Mouse (Mus musculus): ENCODE data around the gene Tsnaxip1. TPM values are rescaled to one million over a fixed set of nuclear protein-coding genes. Genes with fewer than 3 reads are reported as not detected.
"Not testable (repeated sequence)": the region's sequence is repeated elsewhere in the genome, so short reads cannot be mapped to it uniquely, and the experiment has no call there.

Gene Tsnaxip1
- total RNA-seq, 2 experiments from 2014 or later: not detected

- no peak for DNase-seq (ENCODE audit: low spot score)
Measured at GRCm38 (mm10) chr8:105813241-105813640, 14.3 kb upstream of the Tsnaxip1 start.

GRCm38 (mm10) chr8:105819659-105820058 is 7.9 kb upstream of the Tsnaxip1 start:
- no peak for DNase-seq (ENCODE audit: low spot score)

GRCm38 (mm10) chr8:105820925-105821324 is 6.6 kb upstream of the Tsnaxip1 start:
- peak; percentile 85 for DNase-seq (ENCODE audit: low spot score)

- no peak for DNase-seq (ENCODE audit: low spot score)
Measured at GRCm38 (mm10) chr8:105825506-105825905, 2.0 kb upstream of the Tsnaxip1 start.

GRCm38 (mm10) chr8:105826379-105826778 is 1.2 kb upstream of the Tsnaxip1 start:
- DNase-seq (ENCODE audit: low spot score): no peak

- DNase-seq (ENCODE audit: low spot score): not testable (repeated sequence)
Measured at GRCm38 (mm10) chr8:105833740-105834139, 6.2 kb downstream of the Tsnaxip1 start.

- DNase-seq (ENCODE audit: low spot score): peak; percentile 92
Measured at GRCm38 (mm10) chr8:105835318-105835717, 7.8 kb downstream of the Tsnaxip1 start.

GRCm38 (mm10) chr8:105836991-105837390 is 9.5 kb downstream of the Tsnaxip1 start:
- DNase-seq (ENCODE audit: low spot score): no peak

GRCm38 (mm10) chr8:105839209-105839608 is 11.7 kb downstream of the Tsnaxip1 start:
- no peak for DNase-seq (ENCODE audit: low spot score)

- no peak for DNase-seq (ENCODE audit: low spot score)
Measured at GRCm38 (mm10) chr8:105846678-105847077, 19.1 kb downstream of the Tsnaxip1 start.

- no peak for DNase-seq (ENCODE audit: low spot score)
Measured at GRCm38 (mm10) chr8:105850014-105850413, 22.5 kb downstream of the Tsnaxip1 start.

GRCm38 (mm10) chr8:105850611-105851010 is 23.1 kb downstream of the Tsnaxip1 start:
- no peak for DNase-seq (ENCODE audit: low spot score)

GRCm38 (mm10) chr8:105851651-105852143 is 24.2 kb downstream of the Tsnaxip1 start:
- peak; percentile 92 for DNase-seq (ENCODE audit: low spot score)

- DNase-seq (ENCODE audit: low spot score): no peak
Measured at GRCm38 (mm10) chr8:105852146-105852729, 24.7 kb downstream of the Tsnaxip1 start.

GRCm38 (mm10) chr8:105853178-105853577 is 25.6 kb downstream of the Tsnaxip1 start, which contains the start of gene Cenpt:
TSS of gene Cenpt (minus strand) at chr8:105853278.
- no peak for DNase-seq (ENCODE audit: low spot score)

GRCm38 (mm10) chr8:105854303-105854702 is 26.8 kb downstream of the Tsnaxip1 start:
- no peak for DNase-seq (ENCODE audit: low spot score)

GRCm38 (mm10) chr8:105854715-105855216 is 27.2 kb downstream of the Tsnaxip1 start, which contains the start of gene Thap11:
TSS of gene Thap11 (plus strand) at chr8:105855132.
- DNase-seq (ENCODE audit: low spot score): peak; percentile 94

- DNase-seq (ENCODE audit: low spot score): peak; percentile 49
Measured at GRCm38 (mm10) chr8:105855248-105856167, 28.0 kb downstream of the Tsnaxip1 start.

GRCm38 (mm10) chr8:105856168-105856835 is 28.8 kb downstream of the Tsnaxip1 start:
- DNase-seq (ENCODE audit: low spot score): no peak

- no peak for DNase-seq (ENCODE audit: low spot score)
Measured at GRCm38 (mm10) chr8:105858495-105858894, 31.0 kb downstream of the Tsnaxip1 start.

- DNase-seq (ENCODE audit: low spot score): no peak
Measured at GRCm38 (mm10) chr8:105859314-105859713, 31.8 kb downstream of the Tsnaxip1 start.

All from gastrocnemius, adult 18-20 months (tissue).